Mouse (Mus musculus) cerebellum, adult 2 months (tissue): ENCODE measurements around the gene Rgs11.

Experiments
- CTCF ChIP-seq: fragments of 200-500 bp; IDR thresholded peaks from 2 replicates; pipeline ENCODE4 v1.5.1; 2011; ENCODE audit warnings: low read depth, mild to moderate bottlenecking, control low read depth, low read length, moderate library complexity, borderline replicate concordance; ENCODE audit not compliant: insufficient read depth
- POLR2A ChIP-seq: fragments of 200-500 bp; IDR thresholded peaks from 2 replicates; pipeline ENCODE4 v1.6.1; 2011; ENCODE audit warnings: low read length, control low read depth, borderline replicate concordance; ENCODE audit not compliant: insufficient read depth

DNA sequence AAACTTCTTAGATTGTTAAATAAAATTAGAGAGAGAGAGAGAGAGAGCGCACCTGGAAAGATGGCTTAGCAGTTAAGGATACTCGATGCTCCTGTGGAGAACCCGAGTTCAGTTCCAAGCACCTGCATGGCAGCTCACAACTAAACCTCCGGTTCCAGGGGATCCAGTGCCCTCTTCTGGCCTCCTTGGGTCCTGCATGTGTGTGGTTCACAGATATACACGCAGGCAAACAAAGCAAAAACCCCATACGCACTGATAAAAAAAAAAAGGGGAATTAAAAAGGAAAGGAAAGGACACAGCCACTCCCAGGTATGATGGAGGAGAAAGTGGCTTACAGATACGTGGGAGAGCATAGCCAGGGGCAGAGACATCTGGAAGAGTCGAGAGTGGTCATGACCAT lies 30.1 kb downstream of the Rgs11 start:
- TF ChIP-seq CTCF (peak; percentile 9; the same call in 1 of the 2 replicates), POLR2A (no peak)
